Mouse (Mus musculus) brain, embryonic 14.5 days (tissue): ENCODE data around the gene Macf1.

Experiments
- CTCF ChIP-seq: fragments of 200-500 bp; IDR thresholded peaks from 2 replicates; pipeline ENCODE4 v1.5.1; 2012; ENCODE audit warnings: inconsistent platforms, mild to moderate bottlenecking, moderate library complexity, borderline replicate concordance; ENCODE audit not compliant: insufficient read depth, insufficient read length; ENCODE audit errors: extremely low read depth
- POLR2A ChIP-seq: fragments of 200-500 bp; IDR thresholded peaks from 2 replicates; pipeline ENCODE4 v1.6.1; 2012; ENCODE audit warnings: mild to moderate bottlenecking, inconsistent platforms, borderline replicate concordance; ENCODE audit not compliant: poor library complexity, insufficient read depth, insufficient read length, severe bottlenecking; ENCODE audit errors: extremely low read depth

GRCm38 (mm10) chr4:123515673-123516072 lies 168.5 kb downstream of the Macf1 start:
- TF ChIP-seq POLR2A, result no peak
- no peak for TF ChIP-seq CTCF
